Mouse (Mus musculus) right cerebral cortex, postnatal 10 days (tissue): ENCODE measurements around the gene Ntrk1.
A peak's percentile ranks its signal among the peaks of the same experiment; 100 is the strongest.

Source experiments
- DNase-seq, 2 experiments: peaks; one replicate each; pipeline ENCODE4 v3.0.0; 2021; ENCODE audit warnings: low spot score in 2 of 2

Gene Ntrk1

DNA sequence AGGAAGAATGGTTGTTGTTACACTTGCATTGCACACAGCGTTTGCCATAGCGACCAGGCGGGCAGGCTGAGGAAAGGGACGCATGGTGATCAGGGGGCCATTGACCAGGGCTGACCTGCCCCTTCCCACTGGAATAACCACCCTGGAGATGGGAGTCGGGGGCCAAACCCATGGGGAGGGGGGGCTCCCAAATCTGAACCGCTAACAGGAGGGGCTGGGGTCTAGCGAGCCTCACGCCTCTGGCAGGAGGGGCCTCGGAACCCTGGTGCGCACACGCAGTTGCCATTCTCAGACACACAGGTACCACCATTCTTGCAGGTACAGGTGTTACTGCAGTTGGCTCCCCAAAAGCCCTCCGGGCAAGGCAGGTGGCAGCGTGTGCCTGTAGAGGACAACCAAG, 41.1 kb downstream of the Ntrk1 start:
- no peak for DNase-seq

GRCm38 (mm10) chr3:87752567-87752966, 42.4 kb downstream of the Ntrk1 start:
- no peak for DNase-seq

DNA sequence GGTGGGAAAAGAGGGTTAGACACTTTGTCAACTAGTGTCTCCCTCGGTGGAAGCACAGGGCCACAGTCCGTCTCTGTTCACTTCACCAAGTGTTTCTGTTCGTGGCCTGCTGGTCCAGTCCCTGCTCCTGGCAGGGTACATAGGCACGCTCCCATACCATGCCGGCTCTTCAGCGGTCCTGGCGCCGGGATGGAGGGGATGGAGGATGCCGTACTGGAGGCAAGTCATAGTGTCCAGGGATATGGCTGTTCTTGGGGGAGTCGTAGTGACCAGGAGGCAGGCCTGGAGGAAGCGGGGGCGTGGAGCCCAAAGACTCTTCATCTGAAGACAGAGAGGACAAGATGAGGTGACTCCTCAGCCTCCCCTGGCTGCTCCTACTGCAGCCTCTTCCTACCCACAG, 45.0 kb downstream of the Ntrk1 start:
- no peak for DNase-seq

DNA sequence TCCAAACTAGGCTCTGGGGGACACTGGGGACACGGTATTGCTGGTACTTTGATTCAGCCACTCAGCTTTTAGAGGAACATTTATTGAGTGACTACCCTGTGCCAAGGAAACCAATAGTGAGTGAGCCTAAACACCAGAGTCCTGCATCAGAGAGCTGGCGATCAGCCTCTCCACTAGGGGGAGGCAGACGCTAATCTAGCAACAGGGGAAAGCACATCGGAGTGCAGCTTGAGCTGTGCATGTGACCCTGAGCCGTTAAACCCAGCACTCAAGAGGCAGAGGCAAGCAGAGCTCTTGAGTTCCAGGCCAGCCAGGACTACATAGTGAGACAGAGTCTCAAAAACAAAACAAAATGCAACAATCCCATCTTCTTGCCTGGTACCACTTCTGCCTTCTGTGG, 45.9 kb downstream of the Ntrk1 start:
- DNase-seq: peak in 1 of 2 experiments; percentile 56

- no peak for DNase-seq
These were observed 46.5 kb downstream of the Ntrk1 start, which contains the start of gene Lrrc71 for GRCm38 (mm10) chr3:87748431-87748830. TSS of gene Lrrc71 (minus strand) at chr3:87748625.

DNA sequence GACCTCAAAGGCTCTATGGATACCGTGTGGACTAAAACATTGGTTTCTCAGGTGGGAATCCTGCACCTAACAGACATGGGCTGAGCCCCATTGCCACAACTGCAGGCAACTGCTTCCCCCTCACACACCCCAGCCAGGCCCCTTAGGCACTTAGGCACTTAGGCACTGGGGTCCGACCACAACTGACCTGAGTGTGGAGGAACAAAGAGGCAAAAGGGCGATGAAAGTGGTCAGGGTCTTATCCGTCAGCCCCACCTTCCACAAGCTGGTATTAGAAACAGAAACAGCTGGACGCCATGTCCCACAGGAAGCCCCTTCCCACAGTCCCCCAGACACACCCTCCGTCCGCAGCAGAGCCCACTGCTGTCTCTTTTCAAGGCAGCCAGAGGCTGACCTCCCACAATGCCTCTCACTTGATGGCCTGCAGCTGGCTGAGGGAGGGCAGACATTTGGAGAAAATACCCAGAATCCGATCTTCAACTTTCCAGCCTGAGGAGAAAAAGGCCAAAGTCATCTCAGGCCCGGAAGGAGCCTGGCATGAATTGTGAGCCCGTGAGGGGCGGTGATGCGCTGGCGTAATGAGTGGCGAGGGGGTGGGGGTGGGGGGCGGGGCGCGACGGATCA, 49.8 kb downstream of the Ntrk1 start:
- no peak for DNase-seq

- no peak for DNase-seq
These were observed 51.0 kb downstream of the Ntrk1 start for GRCm38 (mm10) chr3:87743927-87744326.

- DNase-seq: no peak
These were observed 52.2 kb downstream of the Ntrk1 start for GRCm38 (mm10) chr3:87742735-87743134.

DNA sequence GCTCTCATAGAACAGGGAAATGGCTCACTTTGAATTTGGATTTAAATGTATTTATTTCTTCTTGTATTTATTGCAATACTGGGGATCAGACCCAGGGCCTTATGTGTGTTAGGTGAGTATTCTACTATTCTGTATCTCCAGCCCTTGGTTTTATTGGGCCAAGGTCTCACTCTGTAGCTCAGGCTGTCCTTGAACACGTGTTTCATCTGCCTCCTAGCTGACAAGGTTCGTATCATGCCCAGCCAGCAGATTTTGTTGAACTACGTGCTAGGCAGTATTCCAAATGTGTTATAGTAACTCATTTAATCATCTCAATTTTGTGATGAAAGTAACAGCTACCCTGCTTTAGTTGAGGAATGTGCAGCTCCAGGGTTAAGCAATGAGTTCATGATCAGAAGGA, 52.9 kb downstream of the Ntrk1 start:
- no peak for DNase-seq

- DNase-seq: no peak
These were observed 56.1 kb downstream of the Ntrk1 start for GRCm38 (mm10) chr3:87738906-87739305.

DNA sequence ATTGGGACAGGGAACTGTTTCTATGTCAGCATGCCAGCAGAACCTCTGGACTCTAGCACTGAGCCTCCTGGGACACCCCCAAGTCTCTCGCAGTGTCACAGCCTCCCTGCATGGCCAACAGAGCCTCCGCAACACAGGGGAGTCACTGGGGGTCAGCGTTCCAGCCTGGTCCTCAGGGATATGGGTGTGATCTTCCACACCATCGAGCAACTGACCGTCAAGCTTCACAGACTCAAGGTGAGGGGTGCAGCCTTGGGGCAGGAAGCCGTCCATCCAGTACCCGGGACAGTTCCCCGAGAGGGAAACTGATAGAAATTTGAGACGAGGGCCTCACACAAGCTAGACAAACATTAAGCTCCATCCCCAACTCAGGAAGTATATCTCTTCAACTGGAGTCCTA, 59.6 kb downstream of the Ntrk1 start:
- peak in 1 of 2 experiments; percentile 17 for DNase-seq

GRCm38 (mm10) chr3:87733984-87734761, 60.8 kb downstream of the Ntrk1 start:
- DNase-seq: no peak

GRCm38 (mm10) chr3:87733098-87733497, 61.9 kb downstream of the Ntrk1 start:
- no peak for DNase-seq

DNA sequence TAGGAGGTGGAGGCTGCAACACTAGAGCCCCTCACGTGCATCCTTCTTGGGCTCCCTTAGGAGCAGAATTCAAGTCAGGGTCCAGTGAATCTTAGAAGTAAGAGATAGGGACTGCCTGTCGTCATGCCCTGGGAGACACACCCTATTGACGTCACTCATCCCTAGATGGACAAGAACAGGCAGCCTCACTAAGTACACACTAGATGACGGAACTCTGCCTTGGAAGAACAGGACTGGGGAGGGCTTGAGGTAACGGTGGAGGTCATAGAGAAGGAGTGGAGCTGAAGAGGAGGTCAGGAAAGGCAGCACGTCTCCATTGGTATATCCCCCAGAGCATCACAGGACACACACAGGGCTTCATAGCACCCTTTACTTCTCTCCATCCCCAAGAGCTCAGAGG, 66.3 kb downstream of the Ntrk1 start:
- DNase-seq: peak in 1 of 2 experiments; percentile 5
